Mouse (Mus musculus) liver, embryonic 16.5 days (tissue): ENCODE data around the gene Kcnn3. TPM values are rescaled to one million over a fixed set of nuclear protein-coding genes. Genes with fewer than 3 reads are reported as not detected.

Experiments used
- ATAC-seq: fragments of 200-750 bp; cut with Nextera tagmentation; 2 replicates; pipeline ENCODE4 v1.8.0; 2017; ENCODE audit warnings: low read depth, mild to moderate bottlenecking, moderate number of reproducible peaks, moderate library complexity
- H3K27ac ChIP-seq: fragments of 300-500 bp; sonication (generic); 2 replicates; pipeline ENCODE4 v1.5.1; 2014; ENCODE audit warnings: mild to moderate bottlenecking, low read length
- H3K27me3 ChIP-seq: fragments of 300-500 bp; sonication (generic); 2 replicates; pipeline ENCODE4 v1.6.1; 2014; ENCODE audit warnings: low read depth, low read length, mixed read lengths; ENCODE audit not compliant: control insufficient read depth, insufficient read depth
- H3K36me3 ChIP-seq: fragments of 300-500 bp; sonication (generic); 2 replicates; pipeline ENCODE4 v1.6.1; 2014; ENCODE audit warnings: mild to moderate bottlenecking; ENCODE audit not compliant: control insufficient read depth, insufficient read depth
- H3K4me1 ChIP-seq: fragments of 300-500 bp; sonication (generic); 2 replicates; pipeline ENCODE4 v1.6.1; 2014; ENCODE audit warnings: low read depth, low read length, mixed read lengths; ENCODE audit not compliant: control insufficient read depth
- H3K4me2 ChIP-seq: fragments of 300-500 bp; sonication (generic); 2 replicates; pipeline ENCODE4 v1.6.1; 2014; ENCODE audit warnings: low read depth, low read length, mixed read lengths
- H3K4me3 ChIP-seq: fragments of 300-500 bp; sonication (generic); 2 replicates; pipeline ENCODE4 v1.5.1; 2014; ENCODE audit warnings: low read depth, mild to moderate bottlenecking, low read length
- H3K9ac ChIP-seq: fragments of 300-500 bp; sonication (generic); 2 replicates; pipeline ENCODE4 v1.6.1; 2014; ENCODE audit warnings: low read depth, low read length
- H3K9me3 ChIP-seq: fragments of 300-500 bp; sonication (generic); replicated peaks from 2 replicates; pipeline ENCODE4 v1.6.1; 2016; ENCODE audit warnings: low read length; ENCODE audit not compliant: control insufficient read depth
- WGBS: fragments of 180-500 bp; shearing (Covaris S2); extraction: QIAGEN DNeasy Blood & Tissue Kit; methylation state at CpG from one replicate; pipeline ENCODE4 v1.1.7; 2014; ENCODE audit not compliant: insufficient replicate concordance; 5-methylcytosine and 5-hydroxymethylcytosine counted together
- polyA plus RNA-seq: library from polyadenylated mRNA; unstranded; fragments of >200 nt; fragmentation: Nextera tagmentation; extraction: Ambion mirVana; gene quantifications from 2 replicates; pipeline ENCODE4 v1.2.1, GENCODE M21; 2015

Kcnn3 gene
- polyA plus RNA-seq, 1 experiment from 2014 or later, result 0.05 TPM

- no peaks in the 10 kb centered on the region for H3K4me1 ChIP-seq
- ATAC-seq, result no peak
- no peak overlapping the region for H3K4me3 ChIP-seq
- H3K9me3 ChIP-seq, result no peaks in the 10 kb centered on the region
- H3K9ac ChIP-seq, result no peak overlapping the region
- H3K27ac ChIP-seq, result no peak overlapping the region
- H3K27me3 ChIP-seq, result no peaks in the 10 kb centered on the region
- no peak overlapping the region for H3K4me2 ChIP-seq
- 42% methylated on average over 4 of the region's 4 CpGs for WGBS
- no peaks in the 10 kb centered on the region for H3K36me3 ChIP-seq
Measured at GRCm38 (mm10) chr3:89623531-89623930, 103.6 kb downstream of the Kcnn3 start.

GRCm38 (mm10) chr3:89624001-89624400 lies 104.0 kb downstream of the Kcnn3 start:
- H3K4me3 ChIP-seq, result no peak overlapping the region
- H3K4me1 ChIP-seq, result no peaks in the 10 kb centered on the region
- no peaks in the 10 kb centered on the region for H3K27me3 ChIP-seq
- H3K27ac ChIP-seq, result no peak overlapping the region
- H3K36me3 ChIP-seq, result no peaks in the 10 kb centered on the region
- H3K9ac ChIP-seq, result no peak overlapping the region
- WGBS, result 75% methylated on average over 6 of the region's 6 CpGs
- ATAC-seq, result no peak
- H3K9me3 ChIP-seq, result no peaks in the 10 kb centered on the region
- H3K4me2 ChIP-seq, result no peak overlapping the region

GRCm38 (mm10) chr3:89624814-89625445 lies 105.0 kb downstream of the Kcnn3 start:
- H3K9ac ChIP-seq, result no peak overlapping the region
- no peak for ATAC-seq
- 63% methylated on average over 5 of the region's 5 CpGs for WGBS
- H3K9me3 ChIP-seq, result no peaks in the 10 kb centered on the region
- no peak overlapping the region for H3K4me3 ChIP-seq
- no peaks in the 10 kb centered on the region for H3K27me3 ChIP-seq
- H3K4me2 ChIP-seq, result no peak overlapping the region
- no peaks in the 10 kb centered on the region for H3K36me3 ChIP-seq
- H3K4me1 ChIP-seq, result no peaks in the 10 kb centered on the region
- no peak overlapping the region for H3K27ac ChIP-seq

GRCm38 (mm10) chr3:89626556-89626955 lies 106.6 kb downstream of the Kcnn3 start:
- no peak for ATAC-seq
- 43% methylated on average over 4 of the region's 4 CpGs for WGBS
- H3K27me3 ChIP-seq, result no peaks in the 10 kb centered on the region

GRCm38 (mm10) chr3:89629811-89630210 lies 109.8 kb downstream of the Kcnn3 start:
- Histone ChIP-seq H3K4me2 (no peak overlapping the region), H3K36me3 (no peaks in the 10 kb centered on the region), H3K9me3 (no peaks in the 10 kb centered on the region), H3K27me3 (no peaks in the 10 kb centered on the region), H3K27ac (no peak overlapping the region), H3K4me3 (no peak overlapping the region), H3K4me1 (no peaks in the 10 kb centered on the region), H3K9ac (no peak overlapping the region)
- 64% methylated on average over 3 of the region's 3 CpGs for WGBS
- ATAC-seq, result no peak

More at GRCm38 (mm10) chr3:89626556-89626955, 106.6 kb downstream of the Kcnn3 start:
- Histone ChIP-seq H3K4me2 (no peak overlapping the region), H3K9me3 (no peaks in the 10 kb centered on the region), H3K4me3 (no peak overlapping the region), H3K27ac (no peak overlapping the region), H3K9ac (no peak overlapping the region), H3K4me1 (no peaks in the 10 kb centered on the region), H3K36me3 (no peaks in the 10 kb centered on the region)

- ATAC-seq, result no peak
- H3K9ac ChIP-seq, result no peak overlapping the region
- H3K36me3 ChIP-seq, result no peaks in the 10 kb centered on the region
- H3K27me3 ChIP-seq, result no peaks in the 10 kb centered on the region
- no peak overlapping the region for H3K4me2 ChIP-seq
- 58% methylated on average over 5 of the region's 5 CpGs for WGBS
- no peak overlapping the region for H3K27ac ChIP-seq
- no peaks in the 10 kb centered on the region for H3K4me1 ChIP-seq
- no peak overlapping the region for H3K4me3 ChIP-seq
- H3K9me3 ChIP-seq, result no peaks in the 10 kb centered on the region
Measured at GRCm38 (mm10) chr3:89631750-89632149, 111.8 kb downstream of the Kcnn3 start.

- Histone ChIP-seq H3K4me3 (no peak overlapping the region), H3K9me3 (no peaks in the 10 kb centered on the region), H3K36me3 (no peaks in the 10 kb centered on the region), H3K4me1 (no peaks in the 10 kb centered on the region), H3K27ac (no peak overlapping the region), H3K4me2 (no peak overlapping the region), H3K9ac (no peak overlapping the region), H3K27me3 (no peaks in the 10 kb centered on the region)
- WGBS, result 61% methylated on average over 6 of the region's 6 CpGs
- ATAC-seq, result no peak
Measured at GRCm38 (mm10) chr3:89633531-89633930, 113.6 kb downstream of the Kcnn3 start.

- no peaks in the 10 kb centered on the region for H3K27me3 ChIP-seq
- no peak for ATAC-seq
- H3K9me3 ChIP-seq, result no peaks in the 10 kb centered on the region
- WGBS, result 65% methylated on average over 6 of the region's 6 CpGs
- H3K4me3 ChIP-seq, result no peak overlapping the region
- H3K9ac ChIP-seq, result no peak overlapping the region
- no peaks in the 10 kb centered on the region for H3K4me1 ChIP-seq
- no peaks in the 10 kb centered on the region for H3K36me3 ChIP-seq
- H3K27ac ChIP-seq, result no peak overlapping the region
- H3K4me2 ChIP-seq, result no peak overlapping the region
Measured at GRCm38 (mm10) chr3:89633941-89634340, 114.0 kb downstream of the Kcnn3 start.

- Histone ChIP-seq H3K9ac (no peak overlapping the region), H3K4me3 (no peak overlapping the region), H3K9me3 (no peaks in the 10 kb centered on the region), H3K27ac (no peak overlapping the region), H3K27me3 (no peaks in the 10 kb centered on the region), H3K4me1 (no peaks in the 10 kb centered on the region), H3K4me2 (no peak overlapping the region), H3K36me3 (no peaks in the 10 kb centered on the region)
- ATAC-seq, result no peak
- WGBS, result 11% methylated on average over 3 of the region's 3 CpGs
Measured at GRCm38 (mm10) chr3:89640804-89641203, 120.8 kb downstream of the Kcnn3 start.
